Mouse (Mus musculus): ENCODE data around the gene Hagh. TPM values are rescaled to one million over a fixed set of nuclear protein-coding genes. Genes with fewer than 3 reads are reported as not detected.

Hagh gene
- polyA plus RNA-seq, 1 experiment from 2014 or later = 28.5 TPM

DNA sequence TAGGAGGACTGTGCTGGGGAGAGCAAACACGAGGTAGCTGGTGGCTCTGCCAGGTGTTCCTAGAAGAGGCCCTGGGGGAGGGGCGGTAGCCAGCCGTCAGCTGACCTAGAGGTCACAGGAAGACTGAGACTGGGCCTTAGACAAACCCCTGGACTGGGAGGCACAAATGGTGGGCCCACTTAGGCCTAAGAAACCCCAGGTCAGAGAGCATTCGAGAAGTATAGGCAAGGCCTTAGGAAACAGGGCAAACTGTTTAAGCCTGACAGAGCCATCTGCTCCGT lies 38.1 kb downstream of the Hagh start:
- no peak overlapping the region for H3K4me3 ChIP-seq
- H3K36me3 ChIP-seq = peaks cover 12% of the 10 kb centered on the region
- H3K9me3 ChIP-seq (replicated peaks) = no peaks in the 10 kb centered on the region
- peaks cover 12% of the 10 kb centered on the region for H3K4me1 ChIP-seq
- H3K27ac ChIP-seq (replicated peaks) = peak overlapping the region; percentile 52; the same call in 1 of the 2 replicates
- 51% methylated on average over 5 of the region's 5 CpGs for WGBS
- H3K27me3 ChIP-seq (ENCODE audit: low read depth, poor library complexity, severe bottlenecking) = no peaks in the 10 kb centered on the region
- no peak for DNase-seq (ENCODE audit: low spot score)

DNA sequence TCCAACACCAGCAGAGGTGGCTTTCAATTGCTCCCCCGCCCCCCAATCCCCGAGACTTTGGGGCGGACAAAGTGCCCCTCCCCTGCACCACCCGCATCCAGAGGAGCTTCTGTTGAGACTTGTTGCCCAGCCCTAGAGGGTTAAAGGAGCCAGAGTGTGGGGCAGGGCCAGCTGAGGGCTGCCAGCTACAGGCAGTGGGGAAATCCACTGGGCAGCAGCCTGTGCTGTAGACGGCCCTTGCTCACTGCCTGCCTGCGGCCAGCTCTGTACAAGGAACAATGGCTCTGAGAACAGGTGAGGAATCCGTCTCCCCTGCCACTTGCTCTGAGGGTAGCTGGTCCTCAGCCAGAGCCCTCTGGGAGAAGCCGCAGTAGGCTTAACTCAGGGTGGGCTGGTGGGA lies 38.6 kb downstream of the Hagh start:
- Histone ChIP-seq H3K27ac (replicated peaks) (peak overlapping the region; percentile 52; the same call in 1 of the 2 replicates), H3K36me3 (peaks cover 16% of the 10 kb centered on the region), H3K4me3 (no peak overlapping the region), H3K4me1 (peaks cover 12% of the 10 kb centered on the region), H3K27me3 (ENCODE audit: low read depth, poor library complexity, severe bottlenecking) (no peaks in the 10 kb centered on the region), H3K9me3 (replicated peaks) (no peaks in the 10 kb centered on the region)
- WGBS = 76% methylated on average over 8 of the region's 8 CpGs
- no peak for DNase-seq (ENCODE audit: low spot score)

- H3K27me3 ChIP-seq (ENCODE audit: low read depth, poor library complexity, severe bottlenecking) = no peaks in the 10 kb centered on the region
- H3K4me1 ChIP-seq = peaks cover 22% of the 10 kb centered on the region
- H3K4me3 ChIP-seq = no peak overlapping the region
- 0 out of 2 replicates have a peak overlapping the region, but pooled peaks have one; percentile 33 for H3K27ac ChIP-seq (replicated peaks)
- H3K9me3 ChIP-seq (replicated peaks) = no peaks in the 10 kb centered on the region
- DNase-seq (ENCODE audit: low spot score) = peak; percentile 47
- 54% methylated on average over 7 of the region's 7 CpGs for WGBS
- H3K36me3 ChIP-seq = peaks cover 28% of the 10 kb centered on the region
These were observed 41.9 kb downstream of the Hagh start for GRCm38 (mm10) chr17:24881738-24882440.

DNA sequence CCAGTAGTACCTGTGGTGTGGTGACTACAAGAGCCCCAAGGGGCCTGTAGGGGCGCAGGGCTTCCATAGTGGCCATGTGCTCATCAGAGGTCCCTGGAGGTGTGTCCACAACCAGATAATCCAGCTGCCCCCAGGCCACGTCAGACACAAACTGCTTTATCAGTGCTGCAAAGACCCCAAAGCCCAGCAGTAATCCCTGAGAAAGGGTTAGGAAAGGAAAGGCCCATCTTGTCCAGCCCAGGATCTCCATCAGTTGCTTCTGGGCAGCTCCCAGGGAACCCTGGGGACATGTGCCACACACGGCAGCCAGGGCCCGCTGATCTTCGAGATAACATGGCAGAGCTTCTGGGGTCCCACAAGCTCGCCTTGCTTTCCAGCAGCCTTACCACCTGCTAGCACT lies 44.4 kb downstream of the Hagh start:
- peaks cover 37% of the 10 kb centered on the region for H3K36me3 ChIP-seq
- peaks cover 29% of the 10 kb centered on the region for H3K4me1 ChIP-seq
- no peak overlapping the region for H3K27ac ChIP-seq (replicated peaks)
- no peaks in the 10 kb centered on the region for H3K27me3 ChIP-seq (ENCODE audit: low read depth, poor library complexity, severe bottlenecking)
- 86% methylated on average over 6 of the region's 6 CpGs for WGBS
- no peak for DNase-seq (ENCODE audit: low spot score)
- peak overlapping the region; percentile 72; the same call in 1 of the 2 replicates for H3K4me3 ChIP-seq
- H3K9me3 ChIP-seq (replicated peaks) = no peaks in the 10 kb centered on the region

DNA sequence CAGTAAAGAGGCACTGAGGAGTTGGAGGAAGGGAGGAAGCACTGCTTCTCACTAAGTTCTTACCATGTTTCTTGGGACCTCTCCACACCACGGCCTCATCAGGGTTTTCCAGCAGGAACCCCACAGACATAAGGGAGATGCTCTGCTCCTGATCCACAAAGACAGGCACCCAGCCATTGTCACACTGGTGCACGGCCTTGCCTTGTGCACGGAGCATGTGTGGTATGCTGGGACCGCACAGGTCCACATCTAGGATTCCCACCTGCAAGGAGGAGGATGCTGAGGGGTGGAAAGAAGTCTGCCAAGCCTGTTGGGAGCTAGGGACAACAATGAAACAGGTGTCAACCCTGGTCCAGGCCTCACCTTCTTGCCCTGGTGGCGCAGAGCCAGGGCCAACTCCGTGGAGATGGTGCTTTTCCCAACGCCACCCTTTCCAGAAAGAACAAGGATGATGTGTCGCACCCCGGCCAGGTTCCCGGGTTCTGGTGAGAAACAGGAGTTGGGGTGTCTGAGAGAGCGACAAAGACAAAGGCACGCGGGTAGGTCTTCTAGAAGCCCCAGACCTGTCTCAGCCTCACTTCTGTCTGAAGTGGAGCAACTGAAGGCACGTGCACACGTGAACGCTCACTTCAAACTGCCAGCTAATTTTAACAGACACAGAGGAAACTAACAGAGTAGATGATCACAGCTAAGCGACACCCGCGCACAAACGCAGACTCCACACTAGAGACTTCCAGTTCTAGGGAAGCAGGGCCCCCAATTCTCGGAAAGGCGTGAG lies 45.6 kb downstream of the Hagh start:
- peak overlapping the region; percentile 66 for H3K27ac ChIP-seq (replicated peaks)
- DNase-seq (ENCODE audit: low spot score) = no peak
- H3K36me3 ChIP-seq = peaks cover 49% of the 10 kb centered on the region
- no peaks in the 10 kb centered on the region for H3K27me3 ChIP-seq (ENCODE audit: low read depth, poor library complexity, severe bottlenecking)
- H3K4me3 ChIP-seq = peak overlapping the region; percentile 72
- H3K9me3 ChIP-seq (replicated peaks) = no peaks in the 10 kb centered on the region
- peaks cover 32% of the 10 kb centered on the region for H3K4me1 ChIP-seq
- WGBS = 26% methylated on average over 22 of the region's 22 CpGs

DNA sequence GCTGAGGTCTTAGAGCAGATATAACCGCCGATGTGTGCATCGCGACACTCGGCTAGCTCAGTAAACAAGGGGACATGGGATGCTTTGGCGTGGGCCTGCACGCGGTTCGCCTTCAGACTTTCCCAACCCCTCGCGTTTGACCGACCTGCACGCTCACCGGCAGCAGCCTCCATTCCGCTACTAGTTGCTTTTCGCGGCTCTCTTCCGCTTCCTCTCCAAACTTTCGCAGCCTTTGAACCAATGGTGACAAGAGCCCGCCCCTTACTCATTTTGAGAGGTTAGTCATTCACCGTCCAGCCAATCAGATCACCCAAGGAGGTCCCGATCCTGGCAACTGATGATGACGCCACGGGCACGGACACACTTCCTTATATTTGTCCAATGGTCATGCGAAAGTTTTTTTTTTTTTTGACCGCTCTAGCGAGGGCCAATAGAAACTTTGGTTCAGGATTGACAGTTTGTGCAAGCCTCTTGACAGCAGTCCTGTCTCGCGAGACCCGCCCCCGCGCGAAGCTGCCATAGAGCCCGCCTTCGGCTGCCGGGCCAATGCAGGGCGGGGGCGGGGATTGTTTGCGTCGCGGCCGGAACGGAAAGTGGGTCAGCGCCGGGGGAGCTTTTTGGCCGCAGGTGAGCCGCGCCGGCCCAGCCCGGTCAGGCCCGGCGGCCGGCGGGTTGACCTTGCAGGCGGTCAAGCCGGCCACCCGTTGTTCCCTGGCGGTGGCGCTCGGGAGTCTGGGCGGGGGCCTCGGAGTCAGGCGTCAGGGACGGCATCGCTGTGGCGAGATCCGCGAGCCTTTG lies 46.4 kb downstream of the Hagh start, which contains the start of the genes Nubp2 and Spsb3:
Gene Nubp2 (minus strand): TSS at position 216 of the 798 bp plus-strand sequence.
Gene Spsb3 (plus strand): TSS at position 510 of the 798 bp plus-strand sequence.
- peaks cover 56% of the 10 kb centered on the region for H3K36me3 ChIP-seq
- H3K27ac ChIP-seq (replicated peaks) = peak within 1 kb of the TSS; percentile 81
- peak within 1 kb of the TSS; percentile 72 for H3K4me3 ChIP-seq
- peak; percentile 96 for DNase-seq (ENCODE audit: low spot score)
- no peaks in the 10 kb centered on the region for H3K9me3 ChIP-seq (replicated peaks)
- H3K27me3 ChIP-seq (ENCODE audit: low read depth, poor library complexity, severe bottlenecking) = no peaks in the 10 kb centered on the region
- under 1% methylated on average over 69 of the region's 69 CpGs for WGBS
- peaks cover 32% of the 10 kb centered on the region for H3K4me1 ChIP-seq

DNA sequence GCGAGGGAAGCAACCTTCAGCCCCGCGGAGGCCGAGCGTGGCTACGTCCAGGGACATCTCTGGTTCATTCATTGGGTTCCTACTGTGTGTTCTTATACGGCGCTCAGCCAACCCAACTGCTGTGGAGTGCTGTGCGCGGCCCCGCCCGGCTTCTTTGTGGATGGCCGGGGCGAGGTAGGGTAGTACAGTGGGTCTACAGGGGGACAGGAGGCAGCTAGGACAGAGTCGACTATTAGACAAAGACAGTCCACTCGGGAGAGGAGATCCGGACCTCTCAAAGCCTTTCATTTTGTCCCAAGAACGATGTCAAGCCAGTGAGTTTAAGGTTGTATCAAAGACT lies 47.0 kb downstream of the Hagh start:
- Histone ChIP-seq H3K36me3 (peaks cover 62% of the 10 kb centered on the region), H3K4me1 (peaks cover 32% of the 10 kb centered on the region), H3K4me3 (peak overlapping the region; percentile 72), H3K9me3 (replicated peaks) (no peaks in the 10 kb centered on the region), H3K27me3 (ENCODE audit: low read depth, poor library complexity, severe bottlenecking) (no peaks in the 10 kb centered on the region), H3K27ac (replicated peaks) (peak overlapping the region; percentile 81)
- no peak for DNase-seq (ENCODE audit: low spot score)
- WGBS = 2% methylated on average over 18 of the region's 18 CpGs

- Histone ChIP-seq H3K27ac (replicated peaks) (peak overlapping the region; percentile 81), H3K36me3 (peaks cover 62% of the 10 kb centered on the region), H3K9me3 (replicated peaks) (no peaks in the 10 kb centered on the region), H3K4me3 (peak overlapping the region; percentile 72), H3K4me1 (peaks cover 32% of the 10 kb centered on the region), H3K27me3 (ENCODE audit: low read depth, poor library complexity, severe bottlenecking) (no peaks in the 10 kb centered on the region)
- 69% methylated on average over 18 of the region's 18 CpGs for WGBS
- no peak for DNase-seq (ENCODE audit: low spot score)
These were observed 47.5 kb downstream of the Hagh start for GRCm38 (mm10) chr17:24887291-24888080.

DNA sequence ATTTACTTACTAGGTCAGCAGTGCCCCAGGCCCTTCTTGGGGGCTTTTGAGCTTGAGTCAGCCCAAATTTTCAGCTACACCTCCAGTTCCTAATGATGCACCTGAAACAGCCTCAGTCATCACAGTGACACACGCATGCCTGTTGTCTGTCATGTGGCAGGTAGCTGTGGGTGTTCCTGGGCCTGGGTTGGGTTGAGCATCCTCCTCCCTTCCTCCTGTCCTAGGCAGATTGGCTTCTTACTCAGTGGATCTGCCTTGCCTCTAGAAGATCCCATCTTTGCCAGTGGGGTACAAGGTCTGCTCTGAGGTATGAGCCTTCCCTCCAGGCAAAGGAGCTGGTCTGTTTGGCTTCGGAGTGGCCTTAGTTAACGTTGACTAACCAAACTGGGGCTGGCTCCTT lies 48.9 kb downstream of the Hagh start:
- H3K4me3 ChIP-seq = no peak overlapping the region
- WGBS = 95% methylated on average over 3 of the region's 3 CpGs
- DNase-seq (ENCODE audit: low spot score) = no peak

DNA sequence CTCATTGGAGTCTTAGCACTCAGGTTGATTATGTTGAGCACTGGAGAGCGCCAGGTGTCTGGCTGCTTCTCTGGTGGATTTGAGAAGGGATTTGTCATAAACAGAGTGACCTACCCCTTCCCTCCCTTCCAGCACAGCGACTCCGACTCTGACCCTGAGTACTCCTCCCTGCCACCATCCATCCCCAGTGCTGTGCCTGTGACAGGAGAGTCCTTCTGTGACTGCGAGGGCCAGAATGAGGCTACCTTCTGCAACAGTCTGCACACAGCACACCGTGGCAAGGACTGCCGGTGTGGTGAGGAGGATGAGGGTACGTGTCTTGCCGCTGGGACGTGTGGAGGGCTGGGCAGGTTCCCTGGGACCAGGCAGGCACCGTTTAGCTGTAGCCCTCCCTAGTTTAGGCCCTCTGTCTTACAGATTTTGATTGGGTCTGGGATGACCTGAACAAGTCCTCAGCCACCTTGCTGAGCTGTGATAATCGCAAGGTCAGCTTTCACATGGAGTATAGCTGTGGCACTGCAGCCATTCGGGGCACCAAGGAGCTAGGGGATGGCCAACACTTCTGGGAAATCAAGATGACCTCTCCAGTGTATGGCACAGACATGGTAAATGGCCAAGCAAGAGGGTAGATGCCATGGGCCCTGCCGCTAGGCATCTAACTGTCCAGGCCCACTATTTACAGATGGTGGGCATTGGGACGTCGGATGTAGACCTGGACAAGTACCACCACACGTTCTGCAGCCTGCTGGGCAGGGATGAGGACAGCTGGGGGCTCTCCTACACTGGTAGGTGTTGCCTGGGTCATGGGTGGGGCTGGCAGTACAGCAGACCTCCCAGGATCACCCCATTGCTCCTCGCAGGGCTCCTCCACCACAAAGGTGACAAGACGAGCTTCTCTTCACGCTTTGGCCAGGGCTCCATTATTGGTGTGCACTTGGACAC lies 50.5 kb downstream of the Hagh start:
- H3K27me3 ChIP-seq (ENCODE audit: low read depth, poor library complexity, severe bottlenecking) = no peaks in the 10 kb centered on the region
- 0 out of 2 replicates have a peak overlapping the region, but pooled peaks have one; percentile 11 for H3K4me3 ChIP-seq
- H3K27ac ChIP-seq (replicated peaks) = no peak overlapping the region
- peaks cover 40% of the 10 kb centered on the region for H3K4me1 ChIP-seq
- WGBS = 90% methylated on average over 19 of the region's 19 CpGs
- no peaks in the 10 kb centered on the region for H3K9me3 ChIP-seq (replicated peaks)
- no peak for DNase-seq (ENCODE audit: low spot score)
- peaks cover 53% of the 10 kb centered on the region for H3K36me3 ChIP-seq

More for the DNA sequence above, 48.9 kb downstream of the Hagh start:
- H3K4me1 ChIP-seq = peaks cover 37% of the 10 kb centered on the region
- peaks cover 62% of the 10 kb centered on the region for H3K36me3 ChIP-seq
- H3K27ac ChIP-seq (replicated peaks) = no peak overlapping the region
- no peaks in the 10 kb centered on the region for H3K27me3 ChIP-seq (ENCODE audit: low read depth, poor library complexity, severe bottlenecking)
- H3K9me3 ChIP-seq (replicated peaks) = no peaks in the 10 kb centered on the region

GRCm38 (mm10) chr17:24891321-24891720 lies 51.4 kb downstream of the Hagh start:
- H3K4me1 ChIP-seq = peaks cover 44% of the 10 kb centered on the region
- WGBS = 89% methylated on average over 13 of the region's 13 CpGs
- no peak overlapping the region for H3K27ac ChIP-seq (replicated peaks)
- no peaks in the 10 kb centered on the region for H3K9me3 ChIP-seq (replicated peaks)
- DNase-seq (ENCODE audit: low spot score) = no peak
- H3K27me3 ChIP-seq (ENCODE audit: low read depth, poor library complexity, severe bottlenecking) = no peaks in the 10 kb centered on the region
- H3K4me3 ChIP-seq = no peak overlapping the region
- H3K36me3 ChIP-seq = peaks cover 53% of the 10 kb centered on the region
